Mouse (Mus musculus): ENCODE results near the gene Htr2a. TPM values are rescaled to one million over a fixed set of nuclear protein-coding genes. Genes with fewer than 3 reads are reported as not detected.

Htr2a gene
- polyA plus RNA-seq, 1 experiment = 0.05 TPM

DNA sequence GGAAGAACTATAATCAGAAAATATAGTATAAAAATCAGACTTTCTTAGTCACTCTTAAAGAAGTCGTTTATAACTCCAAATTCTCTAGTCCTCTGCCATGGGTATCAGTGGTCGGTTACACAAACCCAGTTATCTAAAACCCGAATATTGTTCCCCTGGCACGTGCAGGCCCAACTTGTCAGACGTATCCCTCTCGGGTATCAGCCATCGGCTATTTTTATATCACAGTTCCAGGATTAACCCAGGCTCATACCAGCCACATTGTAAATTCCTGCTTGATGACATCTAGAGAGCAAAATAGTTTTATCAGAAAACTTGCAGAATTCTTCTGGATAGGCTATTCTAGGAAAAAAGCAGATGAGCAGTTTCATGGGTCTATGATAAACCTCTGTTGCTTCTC is 16.6 kb downstream of the Htr2a start:
- DNase-seq = no peak
- no peak overlapping the region for H3K4me3 ChIP-seq (ENCODE audit: control insufficient read depth, insufficient read depth, low read length)
- no peaks in the 10 kb centered on the region for H3K4me1 ChIP-seq (replicated peaks; ENCODE audit: control insufficient read depth, insufficient read depth, low read length)
- H3K36me3 ChIP-seq (ENCODE audit: control insufficient read depth, insufficient read depth, low read length) = no peaks in the 10 kb centered on the region
- H3K27ac ChIP-seq (ENCODE audit: control insufficient read depth, insufficient read depth, low read length) = no peak overlapping the region
- TF ChIP-seq POLR2A (IDR thresholded peaks at IDR 0.05; ENCODE audit: control insufficient read depth, extremely low read depth, insufficient read depth, low read length, poor library complexity) (no peak), CTCF (IDR thresholded peaks at IDR 0.05; ENCODE audit: borderline replicate concordance, control insufficient read depth, extremely low read depth, insufficient read depth, low read length, poor library complexity) (no peak)
- WGBS = 93% methylated on average over 7 of the region's 7 CpGs
- no peaks in the 10 kb centered on the region for H3K27me3 ChIP-seq (ENCODE audit: control insufficient read depth, insufficient read depth, low read length)

GRCm38 (mm10) chr14:74659411-74659841 is 18.8 kb downstream of the Htr2a start:
- DNase-seq = no peak
- no peak for TF ChIP-seq CTCF (IDR thresholded peaks at IDR 0.05; ENCODE audit: borderline replicate concordance, control insufficient read depth, extremely low read depth, insufficient read depth, low read length, poor library complexity)
- TF ChIP-seq POLR2A (IDR thresholded peaks at IDR 0.05; ENCODE audit: control insufficient read depth, extremely low read depth, insufficient read depth, low read length, poor library complexity) = no peak
- Histone ChIP-seq H3K27me3 (ENCODE audit: control insufficient read depth, insufficient read depth, low read length) (no peaks in the 10 kb centered on the region), H3K4me3 (ENCODE audit: control insufficient read depth, insufficient read depth, low read length) (no peak overlapping the region), H3K36me3 (ENCODE audit: control insufficient read depth, insufficient read depth, low read length) (no peaks in the 10 kb centered on the region), H3K4me1 (replicated peaks; ENCODE audit: control insufficient read depth, insufficient read depth, low read length) (no peaks in the 10 kb centered on the region), H3K27ac (ENCODE audit: control insufficient read depth, insufficient read depth, low read length) (no peak overlapping the region)
- WGBS = 81% methylated on average over 8 of the region's 8 CpGs

DNA sequence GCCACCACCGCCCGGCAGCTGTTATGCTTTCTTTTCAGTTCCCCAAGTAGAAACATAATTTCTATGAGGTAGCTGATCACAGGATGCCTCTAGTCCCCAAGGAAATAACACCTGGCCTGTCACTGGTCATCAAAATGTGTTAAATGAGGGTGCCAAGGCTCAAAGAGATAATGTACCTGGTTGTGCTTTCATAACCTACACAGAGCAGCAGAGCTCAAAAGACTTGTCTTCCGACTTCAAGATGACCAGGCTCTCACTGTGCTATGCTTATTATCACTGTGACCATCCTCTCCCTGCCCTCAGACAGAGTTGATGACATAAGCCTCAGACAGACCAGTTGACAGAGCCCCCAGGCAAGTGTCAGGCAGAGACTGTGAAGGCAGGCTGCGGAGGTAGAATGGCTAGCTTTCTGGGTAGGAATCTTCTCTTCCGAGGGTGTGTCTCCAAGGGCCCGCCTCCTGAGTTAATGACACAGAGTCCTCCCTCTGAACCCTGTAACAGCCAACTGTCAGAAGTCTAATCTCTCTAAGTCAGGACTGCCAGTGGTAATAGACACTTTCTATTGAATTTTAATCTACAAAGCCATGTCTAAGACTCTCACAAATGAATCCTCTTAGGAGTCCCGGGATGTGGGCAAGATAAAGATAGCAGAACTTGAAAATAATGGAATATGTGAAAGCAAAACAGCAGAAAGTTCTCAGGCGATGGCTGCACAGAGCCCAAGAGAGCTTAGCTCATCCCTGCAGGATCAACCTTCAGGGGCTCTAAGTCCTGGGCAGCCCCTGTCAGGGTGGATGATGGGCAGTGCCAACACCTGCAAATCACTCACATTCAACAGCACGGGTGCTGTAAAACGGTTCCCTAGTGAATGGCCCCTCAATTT is 31.7 kb downstream of the Htr2a start:
- DNase-seq = no peak
- Histone ChIP-seq H3K27ac (ENCODE audit: control insufficient read depth, insufficient read depth, low read length) (no peak overlapping the region), H3K36me3 (ENCODE audit: control insufficient read depth, insufficient read depth, low read length) (no peaks in the 10 kb centered on the region), H3K27me3 (ENCODE audit: control insufficient read depth, insufficient read depth, low read length) (no peaks in the 10 kb centered on the region), H3K4me3 (ENCODE audit: control insufficient read depth, insufficient read depth, low read length) (no peak overlapping the region), H3K4me1 (replicated peaks; ENCODE audit: control insufficient read depth, insufficient read depth, low read length) (no peaks in the 10 kb centered on the region)
- TF ChIP-seq POLR2A (IDR thresholded peaks at IDR 0.05; ENCODE audit: control insufficient read depth, extremely low read depth, insufficient read depth, low read length, poor library complexity) = no peak
- no peak for TF ChIP-seq CTCF (IDR thresholded peaks at IDR 0.05; ENCODE audit: borderline replicate concordance, control insufficient read depth, extremely low read depth, insufficient read depth, low read length, poor library complexity)
- 95% methylated on average over 10 of the region's 10 CpGs for WGBS

DNA sequence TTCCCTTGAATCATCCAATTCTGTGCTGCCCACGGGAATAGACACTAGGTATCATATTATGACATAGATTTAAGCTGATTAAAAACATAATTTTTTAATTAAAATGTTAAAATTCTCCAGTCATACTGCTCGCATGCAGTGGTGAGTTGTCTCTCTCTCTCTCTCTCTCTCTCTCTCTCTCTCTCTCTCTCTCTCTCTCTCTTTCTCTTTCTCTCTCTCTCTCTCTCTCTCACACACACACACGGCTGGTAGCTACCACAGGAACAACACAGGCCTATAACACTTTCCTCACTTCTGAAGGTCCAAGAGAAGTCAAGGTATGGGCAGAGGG is 32.3 kb downstream of the Htr2a start:
- no peak overlapping the region for H3K4me3 ChIP-seq (ENCODE audit: control insufficient read depth, insufficient read depth, low read length)
- DNase-seq = no peak
- no peaks in the 10 kb centered on the region for H3K27me3 ChIP-seq (ENCODE audit: control insufficient read depth, insufficient read depth, low read length)
- TF ChIP-seq POLR2A (IDR thresholded peaks at IDR 0.05; ENCODE audit: control insufficient read depth, extremely low read depth, insufficient read depth, low read length, poor library complexity) (no peak), CTCF (IDR thresholded peaks at IDR 0.05; ENCODE audit: borderline replicate concordance, control insufficient read depth, extremely low read depth, insufficient read depth, low read length, poor library complexity) (no peak)
- 82% methylated on average over 3 of the region's 3 CpGs for WGBS
- no peaks in the 10 kb centered on the region for H3K4me1 ChIP-seq (replicated peaks; ENCODE audit: control insufficient read depth, insufficient read depth, low read length)
- no peak overlapping the region for H3K27ac ChIP-seq (ENCODE audit: control insufficient read depth, insufficient read depth, low read length)
- H3K36me3 ChIP-seq (ENCODE audit: control insufficient read depth, insufficient read depth, low read length) = no peaks in the 10 kb centered on the region

GRCm38 (mm10) chr14:74673584-74673983 is 32.9 kb downstream of the Htr2a start:
- Histone ChIP-seq H3K27ac (ENCODE audit: control insufficient read depth, insufficient read depth, low read length) (no peak overlapping the region), H3K27me3 (ENCODE audit: control insufficient read depth, insufficient read depth, low read length) (no peaks in the 10 kb centered on the region), H3K4me3 (ENCODE audit: control insufficient read depth, insufficient read depth, low read length) (no peak overlapping the region), H3K36me3 (ENCODE audit: control insufficient read depth, insufficient read depth, low read length) (no peaks in the 10 kb centered on the region), H3K4me1 (replicated peaks; ENCODE audit: control insufficient read depth, insufficient read depth, low read length) (no peaks in the 10 kb centered on the region)
- no peak for TF ChIP-seq POLR2A (IDR thresholded peaks at IDR 0.05; ENCODE audit: control insufficient read depth, extremely low read depth, insufficient read depth, low read length, poor library complexity)
- TF ChIP-seq CTCF (IDR thresholded peaks at IDR 0.05; ENCODE audit: borderline replicate concordance, control insufficient read depth, extremely low read depth, insufficient read depth, low read length, poor library complexity) = no peak
- DNase-seq = no peak
- whole genome bisulfite sequencing = 95% methylated on average over 3 of the region's 3 CpGs

DNA sequence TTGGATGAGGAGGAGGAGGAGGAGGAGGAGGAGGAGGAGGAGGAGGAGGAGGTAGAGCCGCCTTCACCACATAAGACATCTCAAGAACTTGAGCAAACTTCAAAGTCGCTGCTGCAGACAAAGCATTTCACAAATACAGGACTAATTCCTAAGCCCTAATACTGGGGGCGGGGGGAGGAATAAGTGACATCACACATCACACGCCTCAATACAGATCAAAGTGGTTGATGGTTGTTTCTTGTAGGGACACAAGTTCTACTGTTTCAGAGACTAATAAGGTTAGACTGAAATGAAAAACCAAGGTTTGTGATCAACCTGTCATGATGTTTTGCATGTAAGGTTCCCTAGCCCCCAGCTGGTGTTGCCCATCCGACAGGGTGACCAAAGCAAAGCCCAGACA is 39.2 kb downstream of the Htr2a start:
- no peak overlapping the region for H3K27ac ChIP-seq (ENCODE audit: control insufficient read depth, insufficient read depth, low read length)
- no peak for TF ChIP-seq CTCF (IDR thresholded peaks at IDR 0.05; ENCODE audit: borderline replicate concordance, control insufficient read depth, extremely low read depth, insufficient read depth, low read length, poor library complexity)
- TF ChIP-seq POLR2A (IDR thresholded peaks at IDR 0.05; ENCODE audit: control insufficient read depth, extremely low read depth, insufficient read depth, low read length, poor library complexity) = no peak
- H3K36me3 ChIP-seq (ENCODE audit: control insufficient read depth, insufficient read depth, low read length) = no peaks in the 10 kb centered on the region
- H3K27me3 ChIP-seq (ENCODE audit: control insufficient read depth, insufficient read depth, low read length) = no peaks in the 10 kb centered on the region
- no peaks in the 10 kb centered on the region for H3K4me1 ChIP-seq (replicated peaks; ENCODE audit: control insufficient read depth, insufficient read depth, low read length)
- no peak overlapping the region for H3K4me3 ChIP-seq (ENCODE audit: control insufficient read depth, insufficient read depth, low read length)
- no peak for DNase-seq
- 96% methylated on average over 5 of the region's 5 CpGs for WGBS

All from thymus, adult 2 months (tissue).